Mouse (Mus musculus) cortical plate, adult 2 months (tissue): ENCODE measurements around the gene Crabp2.

ENCODE experiments used
- CTCF ChIP-seq: fragments of 200-500 bp; IDR thresholded peaks from 2 replicates; pipeline ENCODE4 v1.5.1; 2011; ENCODE audit warnings: mild to moderate bottlenecking, control low read depth, low read length; ENCODE audit not compliant: insufficient read depth; ENCODE audit errors: extremely low read depth
- POLR2A ChIP-seq: fragments of 200-500 bp; IDR thresholded peaks from 2 replicates; pipeline ENCODE4 v1.6.1; 2011; ENCODE audit warnings: mild to moderate bottlenecking, low read length, control low read depth; ENCODE audit not compliant: insufficient read depth; ENCODE audit errors: extremely low read depth

- TF ChIP-seq CTCF, result no peak
- TF ChIP-seq POLR2A, result no peak
Observed at GRCm38 (mm10) chr3:87947811-87948199, 661 bp upstream of the Crabp2 start.
